Mouse (Mus musculus) bone marrow, adult 2 months (tissue): ENCODE measurements at regions not wholly inside any gene's neighbourhood (a gene's known extent, or its start where the extent isn't known, plus 50 kb on each side); places are given as distances from the start of the nearest gene placed in this dataset.

Experiments used
- CTCF ChIP-seq: fragments of 200-500 bp; IDR thresholded peaks from 2 replicates; pipeline ENCODE4 v1.5.1; 2011; ENCODE audit warnings: low read length, control low read depth; ENCODE audit not compliant: control insufficient read depth, insufficient read depth
- POLR2A ChIP-seq: fragments of 200-500 bp; IDR thresholded peaks from 2 replicates; pipeline ENCODE4 v1.6.1; 2011; ENCODE audit warnings: low read depth, mild to moderate bottlenecking, control low read depth, low read length, borderline replicate concordance; ENCODE audit not compliant: control insufficient read depth

GRCm38 (mm10) chr12:9404981-9405380 lies 164.9 kb upstream of the Osr1 start:
- TF ChIP-seq CTCF (no peak), POLR2A (no peak)
